Mouse (Mus musculus) left cerebral cortex, adult 11 months (tissue): Measurements from ENCODE around the gene Nav2.

Source experiments
- DNase-seq: peaks from one replicate; pipeline ENCODE4 v3.0.0; 2022; ENCODE audit warnings: low spot score

Nav2 gene

DNA sequence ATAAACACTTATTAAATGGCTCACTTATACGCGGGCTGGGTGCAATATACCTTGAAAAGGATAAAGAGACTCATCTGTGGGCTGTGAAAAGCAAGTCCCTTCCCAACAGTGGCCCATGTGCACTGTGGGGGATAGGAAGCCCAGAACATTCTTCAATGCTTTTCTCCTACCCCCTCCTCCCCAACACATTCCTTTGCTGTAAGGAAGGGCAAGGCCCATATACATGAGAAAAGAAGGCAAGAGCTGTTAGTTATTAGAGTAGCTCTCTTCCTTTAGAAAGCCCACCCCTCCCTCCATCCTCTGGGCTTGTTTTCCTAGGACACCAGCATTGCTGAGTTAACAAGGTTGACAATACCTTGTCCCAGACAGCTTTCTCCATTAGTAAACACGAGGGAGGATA is 540.1 kb downstream of the Nav2 start:
- no peak for DNase-seq

DNA sequence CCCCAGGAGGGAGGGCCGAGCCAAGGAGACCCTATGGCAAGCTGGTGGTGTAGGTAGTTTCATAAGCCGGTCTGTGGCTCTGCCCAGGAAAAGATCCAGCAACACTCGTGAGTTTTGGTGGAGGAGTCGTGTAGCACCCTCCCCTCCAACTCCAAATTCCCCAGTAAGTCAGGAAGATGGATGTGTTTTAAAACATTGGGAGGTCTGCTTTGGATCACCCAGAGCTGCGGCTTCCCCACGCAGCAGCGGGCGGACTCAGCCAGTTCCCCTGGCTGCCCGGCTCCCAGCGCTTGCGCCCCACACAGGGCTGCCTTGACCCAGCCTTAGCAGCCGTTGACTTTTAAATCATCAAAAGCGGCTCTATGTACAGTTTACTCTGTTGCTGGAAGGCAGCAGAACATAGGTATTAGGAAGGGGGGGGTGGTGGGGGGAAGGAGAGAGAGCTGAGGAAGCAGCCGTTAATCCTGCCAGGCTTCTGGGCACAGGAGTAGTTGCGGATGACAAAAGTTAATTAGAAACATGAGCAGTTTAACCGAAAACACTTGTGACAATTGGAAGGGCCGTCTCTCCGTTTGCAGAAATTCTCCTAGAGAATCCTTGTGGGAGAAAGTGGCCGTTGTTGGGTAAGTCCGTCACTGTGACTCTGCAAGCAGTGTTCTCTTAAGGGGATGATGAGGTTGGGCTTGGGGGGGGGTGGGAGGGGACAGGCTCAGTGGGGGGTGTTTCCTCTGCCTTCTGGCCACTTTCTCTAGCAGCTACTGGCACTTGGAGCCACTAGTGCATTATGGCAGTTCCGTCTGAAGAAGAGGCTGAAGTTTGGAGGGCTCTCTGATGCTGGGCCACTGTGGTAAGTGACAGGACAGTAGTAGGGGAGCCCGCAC is 542.0 kb downstream of the Nav2 start:
- no peak for DNase-seq

DNA sequence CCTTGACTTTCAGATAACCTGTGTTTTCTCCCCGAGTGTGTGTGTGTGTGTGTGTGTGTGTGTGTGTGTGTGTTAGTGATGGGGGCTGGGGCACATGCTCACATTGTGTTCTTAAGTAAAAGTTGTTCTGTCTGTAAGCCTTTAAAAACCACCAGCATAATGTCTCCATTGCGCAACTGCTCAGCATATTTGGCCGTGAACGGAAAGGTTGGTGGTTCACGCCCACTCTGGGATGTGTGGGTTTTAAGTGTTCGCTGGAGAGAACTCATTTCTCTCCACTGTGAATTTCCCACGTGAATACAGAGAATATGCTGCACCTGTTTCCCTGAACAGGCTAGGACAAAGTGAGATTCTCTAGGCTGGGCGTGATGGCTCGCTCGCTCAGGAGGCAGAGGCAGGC is 542.7 kb downstream of the Nav2 start:
- DNase-seq = no peak

DNA sequence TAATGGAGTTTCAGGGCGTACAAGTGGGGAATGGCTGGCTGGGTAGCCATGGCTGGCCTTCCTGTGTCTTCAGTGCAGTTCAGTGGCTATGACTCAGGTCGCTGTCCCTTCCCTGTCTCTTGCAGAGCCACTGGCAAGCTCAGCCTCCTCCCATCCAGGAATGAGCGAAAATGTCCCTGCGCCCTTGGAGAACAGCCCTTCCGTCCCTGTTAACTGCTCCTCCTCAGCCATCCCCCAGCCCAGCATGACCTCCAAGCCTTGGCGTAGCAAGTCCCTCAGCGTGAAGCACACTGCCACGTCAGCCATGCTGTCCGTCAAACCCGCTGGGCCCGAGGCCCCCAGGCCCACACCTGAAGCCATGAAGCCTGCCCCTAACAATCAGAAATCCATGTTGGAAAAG is 543.8 kb downstream of the Nav2 start:
- DNase-seq = no peak

DNA sequence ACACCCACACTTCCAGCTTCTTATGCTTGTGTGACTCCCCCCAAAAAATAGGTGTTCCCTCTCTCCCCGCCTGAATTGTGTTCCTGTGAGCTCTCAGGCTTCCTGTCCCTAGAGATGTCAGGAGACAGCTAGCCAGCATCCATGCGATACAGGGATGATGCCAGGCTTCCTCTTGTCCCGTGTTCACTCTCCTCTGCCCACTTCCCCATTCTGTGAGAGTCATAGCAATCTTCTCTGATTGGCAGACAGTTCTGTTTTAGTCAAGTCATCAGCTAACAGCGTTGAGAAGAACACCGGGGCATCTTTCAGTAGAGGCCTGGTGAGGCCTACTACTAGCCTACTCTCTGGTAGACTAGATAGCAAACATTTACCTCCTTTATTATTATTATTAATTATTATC is 546.1 kb downstream of the Nav2 start:
- DNase-seq = no peak

DNA sequence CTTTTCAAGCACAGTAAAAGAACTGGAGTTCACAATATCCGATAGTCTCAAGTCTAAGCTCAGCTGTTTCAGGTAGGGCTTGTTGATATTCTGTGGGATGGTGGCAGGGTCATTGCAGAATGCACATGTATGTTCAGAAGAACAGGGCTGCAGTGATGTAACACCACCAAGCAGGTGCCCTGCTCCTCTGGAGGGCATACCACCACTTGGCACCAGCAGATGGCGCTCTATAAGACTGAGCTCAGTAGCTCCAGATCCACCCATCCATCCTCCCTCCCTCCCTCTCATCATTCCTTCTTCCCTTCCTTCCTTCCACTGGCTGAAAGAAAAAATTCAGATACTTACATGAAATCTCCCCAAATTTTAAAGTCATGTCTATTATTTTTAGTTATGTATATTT is 547.6 kb downstream of the Nav2 start:
- no peak for DNase-seq

DNA sequence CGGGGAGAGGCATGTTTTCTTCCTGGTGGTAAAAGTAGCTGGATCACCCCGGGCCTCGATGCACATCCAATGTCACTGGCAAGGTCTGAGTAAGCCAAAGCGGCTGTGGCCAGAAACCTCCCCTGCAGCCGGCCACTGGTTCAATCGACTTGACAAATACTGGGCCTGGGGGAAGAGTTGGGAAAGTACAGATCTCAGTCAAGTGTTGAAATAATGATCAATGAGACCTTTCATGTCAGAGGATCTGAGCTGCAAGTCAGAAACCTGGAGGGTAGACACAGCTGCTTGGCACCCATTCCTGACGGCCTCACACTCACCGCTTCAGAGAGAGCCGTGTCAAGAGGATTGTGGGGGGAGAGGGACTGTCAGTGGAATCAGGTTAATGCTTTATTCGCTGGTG is 548.9 kb downstream of the Nav2 start:
- DNase-seq = no peak

DNA sequence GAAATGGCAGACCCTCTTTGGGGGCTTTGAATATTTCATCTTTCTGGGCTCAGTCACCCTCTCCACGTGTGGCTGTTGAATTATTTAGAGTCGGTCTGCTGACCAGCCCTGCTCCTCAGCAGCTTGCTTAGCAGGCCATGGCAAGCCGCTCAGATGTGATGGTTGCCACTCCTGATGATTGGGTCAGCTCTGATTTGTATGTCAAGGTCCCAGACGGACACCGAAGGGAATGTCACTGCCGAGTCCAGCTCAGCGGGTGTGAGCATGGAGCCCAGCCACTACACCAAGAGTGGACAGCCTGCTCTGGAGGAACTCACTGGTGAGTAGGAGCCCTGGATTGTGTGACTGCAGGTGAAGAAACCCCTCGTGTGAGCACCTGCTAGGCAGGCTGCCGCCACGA is 549.4 kb downstream of the Nav2 start:
- no peak for DNase-seq

DNA sequence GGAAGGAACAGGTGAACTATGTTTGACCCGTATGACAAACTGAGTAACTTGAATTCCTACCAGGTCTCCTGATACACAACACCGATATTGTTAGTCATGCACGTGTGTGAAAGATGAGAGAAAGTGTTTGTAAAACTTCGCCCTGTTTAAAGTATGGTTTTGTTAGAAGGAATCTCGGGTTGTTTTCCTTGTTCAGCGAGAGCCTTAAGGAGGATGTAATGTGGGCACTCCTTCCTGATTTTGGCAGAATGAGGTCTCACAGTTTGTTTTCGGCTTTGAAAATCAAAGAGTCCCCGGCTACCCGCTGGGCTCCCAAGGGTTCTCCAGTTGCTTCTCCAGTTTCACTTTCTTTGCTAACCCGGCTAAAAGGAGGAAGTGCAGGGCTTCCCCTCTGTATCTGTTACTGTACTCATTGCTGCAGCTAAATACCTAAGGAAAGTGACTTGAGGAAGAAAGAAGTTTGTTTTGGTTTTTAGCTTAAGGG is 553.9 kb downstream of the Nav2 start:
- DNase-seq = no peak

DNA sequence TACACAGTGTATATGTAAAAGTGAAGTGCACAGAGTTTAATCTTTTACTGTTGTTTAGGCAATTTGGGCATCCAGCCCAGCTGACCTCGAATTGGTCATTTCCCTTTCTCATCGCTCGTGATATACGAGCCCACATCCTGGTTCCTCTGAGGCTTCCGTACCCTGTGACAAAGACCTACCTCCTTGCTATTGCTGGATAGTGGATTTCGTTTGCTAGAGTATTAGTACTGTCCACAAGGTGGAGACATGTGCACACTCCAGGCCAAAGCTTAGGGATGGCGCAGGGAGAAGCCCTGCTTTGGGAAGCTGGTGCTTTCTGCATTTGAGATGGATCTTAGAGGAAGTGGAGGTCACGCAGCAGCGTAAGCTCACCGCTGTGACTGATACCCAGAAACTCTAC is 559.3 kb downstream of the Nav2 start:
- no peak for DNase-seq

DNA sequence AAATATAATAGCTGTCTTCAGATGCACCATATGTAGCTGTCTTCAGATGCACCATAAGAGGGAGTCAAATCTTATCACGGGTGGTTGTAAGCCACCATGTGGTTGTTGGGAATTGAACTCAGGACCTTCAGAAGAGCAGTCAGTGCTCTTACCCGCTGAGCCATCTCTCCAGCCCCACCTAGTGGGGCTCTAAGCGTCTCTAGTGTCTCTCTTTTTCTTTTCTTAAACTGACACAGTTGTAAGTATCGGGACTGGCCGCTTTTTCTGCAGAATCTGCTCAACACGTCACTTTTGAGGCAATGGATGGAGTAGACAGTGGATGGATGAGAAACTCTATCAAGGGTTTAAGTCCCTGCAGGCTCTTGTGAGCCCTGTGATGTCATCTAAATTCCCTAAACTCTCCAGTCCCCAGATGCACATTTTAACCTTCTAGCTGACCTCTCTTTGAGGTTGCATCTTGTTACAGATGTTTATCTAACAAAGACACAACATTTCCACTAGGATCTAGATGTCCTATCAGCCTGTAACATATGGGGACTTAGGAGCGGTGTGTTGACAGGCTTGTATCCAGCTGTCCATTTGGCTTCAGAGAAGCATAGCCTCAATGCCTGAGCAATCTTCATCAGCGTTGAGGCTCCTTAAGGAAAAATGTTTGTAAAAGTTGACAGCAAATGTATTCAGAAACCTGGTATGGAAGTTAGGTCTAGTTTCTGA is 560.1 kb downstream of the Nav2 start:
- no peak for DNase-seq

DNA sequence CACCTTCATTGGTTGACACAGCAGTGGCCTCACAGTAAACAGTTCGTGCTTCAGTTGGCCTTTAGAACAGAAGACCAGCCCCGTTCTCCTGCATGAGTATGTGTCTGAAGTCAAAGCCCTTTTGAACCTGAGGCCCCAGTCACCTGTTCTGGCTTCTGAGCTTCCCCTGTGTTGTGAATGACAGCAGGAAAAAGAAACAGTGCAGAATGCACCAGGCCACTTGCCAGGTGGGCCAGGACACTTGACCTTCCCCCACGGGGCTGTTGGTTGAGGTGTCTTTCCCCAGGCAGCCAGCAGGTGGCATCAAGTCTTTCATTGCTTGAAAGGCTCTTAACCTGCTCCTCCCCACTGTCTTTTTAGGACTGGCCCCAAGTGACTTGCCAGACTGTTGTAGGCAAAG is 562.8 kb downstream of the Nav2 start:
- DNase-seq = no peak

DNA sequence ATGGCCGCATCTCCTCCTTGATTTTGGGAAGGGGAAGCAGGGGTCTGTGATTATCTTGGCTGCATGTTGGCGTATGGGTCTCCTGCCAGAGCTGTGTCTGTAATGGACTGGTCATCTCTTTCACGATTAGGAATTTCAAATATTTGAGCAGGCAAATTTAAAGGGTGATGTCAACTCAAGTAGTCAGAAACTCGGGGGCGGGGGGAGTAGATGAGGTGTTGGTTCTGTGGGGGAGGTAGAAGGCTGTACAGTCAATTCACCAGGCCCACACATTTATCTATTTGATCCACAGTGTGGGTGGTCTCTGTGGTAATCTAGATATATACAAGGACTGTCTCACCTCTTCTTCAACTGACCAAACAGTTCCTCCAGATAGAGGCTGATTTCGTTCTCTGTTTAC is 566.8 kb downstream of the Nav2 start:
- no peak for DNase-seq

DNA sequence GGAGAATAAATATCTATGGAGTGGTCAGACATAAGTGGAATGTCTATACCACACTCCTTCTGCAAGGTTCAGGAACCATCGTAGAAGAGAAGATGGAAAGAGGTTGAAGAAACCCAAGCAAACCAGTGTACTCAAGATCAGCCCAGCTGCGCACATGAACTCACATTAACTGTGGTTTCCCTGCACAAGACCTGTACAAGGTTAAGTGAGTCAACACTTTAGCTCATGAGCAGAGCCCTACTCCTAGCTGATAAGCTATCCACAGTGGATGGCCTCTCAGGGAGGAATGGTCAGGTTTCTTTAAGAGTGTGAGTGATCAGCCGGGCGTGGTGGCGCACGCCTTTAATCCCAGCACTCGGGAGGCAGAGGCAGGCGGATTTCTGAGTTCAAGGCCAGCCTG is 567.6 kb downstream of the Nav2 start:
- no peak for DNase-seq

DNA sequence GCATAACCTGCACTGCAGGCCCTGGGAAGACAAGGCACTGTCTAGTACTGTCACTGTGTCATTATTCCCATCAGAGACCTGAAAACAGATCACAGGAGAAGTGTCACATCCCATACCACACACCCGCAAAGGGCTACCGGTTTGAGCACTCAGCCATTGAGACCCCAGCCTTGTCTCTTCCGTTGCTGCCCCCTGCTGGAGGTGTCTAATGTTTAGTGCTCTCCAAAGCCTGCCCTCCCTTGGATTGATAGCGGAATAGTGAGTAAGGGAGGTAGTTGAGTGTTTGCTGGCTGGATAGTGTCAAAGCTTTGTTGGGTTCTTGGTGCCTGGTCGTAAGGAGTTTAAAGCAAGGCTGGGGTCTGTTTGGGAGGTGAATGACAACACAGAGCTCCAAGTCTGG is 568.1 kb downstream of the Nav2 start:
- DNase-seq = no peak

DNA sequence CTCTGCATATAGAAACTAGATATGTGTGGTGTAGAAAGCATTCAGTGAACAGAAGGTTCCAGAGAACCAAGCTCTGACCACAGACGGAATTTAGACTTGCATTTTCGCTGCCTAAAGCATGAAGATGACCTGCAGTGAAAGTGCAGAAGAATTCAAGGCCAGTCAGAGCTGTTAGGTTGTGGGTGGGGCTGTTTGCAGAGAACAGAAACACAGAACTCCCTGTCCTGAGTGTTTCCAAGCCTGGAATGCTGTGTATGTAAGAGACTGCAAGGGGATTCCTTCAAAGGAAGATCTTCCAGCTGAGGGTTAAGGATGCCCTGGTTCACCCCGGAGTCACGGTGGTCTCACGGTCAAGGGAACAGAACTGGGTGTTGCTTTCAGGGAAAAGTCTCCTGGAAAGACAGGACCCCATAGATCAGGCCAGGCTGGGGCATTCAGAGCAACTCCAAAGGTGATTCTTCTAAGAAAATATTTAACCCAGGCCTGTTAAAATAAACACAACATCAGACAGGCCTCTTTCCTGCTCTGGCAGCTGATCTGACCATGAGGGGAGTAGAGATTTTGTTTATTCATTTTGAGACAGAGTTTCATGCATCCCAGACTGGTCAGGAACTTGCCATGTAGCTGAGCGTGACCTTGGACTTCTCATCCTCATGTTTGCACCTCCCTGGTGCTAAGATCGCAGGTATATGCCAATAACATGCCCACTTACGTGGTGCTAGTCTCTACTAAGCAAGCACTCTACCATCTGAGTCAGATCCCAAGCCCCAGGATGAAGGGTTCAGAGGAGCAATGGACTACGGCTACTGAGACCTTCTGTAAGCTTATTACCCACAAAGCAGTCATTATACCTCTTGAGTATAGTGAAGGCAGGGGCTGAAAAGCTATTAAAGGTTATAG is 568.8 kb downstream of the Nav2 start:
- DNase-seq = no peak

DNA sequence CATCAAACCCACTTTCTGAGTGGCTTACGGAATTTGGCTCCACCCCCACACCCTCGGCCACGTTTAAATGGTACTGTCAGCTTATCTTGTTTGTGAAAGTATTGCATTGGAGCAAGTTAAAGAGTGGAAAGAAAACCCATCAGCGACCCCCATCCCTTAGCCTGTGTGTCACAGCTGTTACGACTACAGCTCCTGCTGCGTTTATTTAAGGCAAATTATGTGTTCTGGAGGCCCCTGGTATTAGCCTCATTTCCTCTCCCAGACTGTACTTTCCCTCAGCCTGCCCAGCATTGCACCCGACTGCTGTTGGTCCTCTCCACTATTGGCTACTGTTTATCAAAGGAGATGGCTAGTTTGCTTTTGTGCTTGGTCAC is 569.4 kb downstream of the Nav2 start:
- DNase-seq = no peak

DNA sequence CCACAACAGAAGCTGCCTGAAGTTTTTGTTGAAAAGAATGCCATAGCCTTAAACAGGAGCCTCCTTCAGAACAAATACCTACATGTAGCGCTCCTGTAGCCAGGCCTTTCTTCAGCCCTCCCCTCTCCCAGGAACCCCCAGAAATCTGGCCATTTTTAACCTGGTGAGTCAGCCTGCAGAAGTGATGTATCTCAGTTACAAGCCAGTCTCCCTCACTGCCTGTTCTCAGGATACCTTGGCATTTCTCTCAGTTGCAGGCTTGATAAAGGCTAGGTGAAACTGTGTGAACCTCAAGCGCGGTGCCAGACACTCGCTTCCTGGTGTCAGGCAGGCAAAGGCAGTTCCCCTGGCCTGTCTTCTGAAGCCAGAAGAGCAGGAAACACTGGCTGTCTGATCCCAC is 570.4 kb downstream of the Nav2 start:
- no peak for DNase-seq

DNA sequence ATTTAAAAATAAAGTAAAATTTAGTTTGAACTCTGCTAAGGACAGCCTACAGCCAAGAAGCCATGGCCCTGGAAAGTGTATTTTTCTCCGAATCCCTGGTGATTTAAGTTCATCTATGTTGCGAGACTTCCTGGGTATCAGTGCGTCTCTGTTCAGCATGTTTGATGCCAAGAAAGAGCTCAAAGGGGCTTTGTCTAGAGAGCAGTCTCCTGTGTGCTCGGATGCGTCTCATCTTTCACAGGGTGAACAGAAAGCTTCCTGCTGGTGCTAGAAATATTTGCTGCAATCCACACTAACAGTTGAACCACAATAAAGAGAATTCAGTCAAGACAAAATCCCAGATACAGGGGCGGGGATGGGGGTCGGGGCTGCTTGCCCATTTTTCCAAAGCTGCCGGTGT is 572.4 kb downstream of the Nav2 start:
- DNase-seq = no peak

DNA sequence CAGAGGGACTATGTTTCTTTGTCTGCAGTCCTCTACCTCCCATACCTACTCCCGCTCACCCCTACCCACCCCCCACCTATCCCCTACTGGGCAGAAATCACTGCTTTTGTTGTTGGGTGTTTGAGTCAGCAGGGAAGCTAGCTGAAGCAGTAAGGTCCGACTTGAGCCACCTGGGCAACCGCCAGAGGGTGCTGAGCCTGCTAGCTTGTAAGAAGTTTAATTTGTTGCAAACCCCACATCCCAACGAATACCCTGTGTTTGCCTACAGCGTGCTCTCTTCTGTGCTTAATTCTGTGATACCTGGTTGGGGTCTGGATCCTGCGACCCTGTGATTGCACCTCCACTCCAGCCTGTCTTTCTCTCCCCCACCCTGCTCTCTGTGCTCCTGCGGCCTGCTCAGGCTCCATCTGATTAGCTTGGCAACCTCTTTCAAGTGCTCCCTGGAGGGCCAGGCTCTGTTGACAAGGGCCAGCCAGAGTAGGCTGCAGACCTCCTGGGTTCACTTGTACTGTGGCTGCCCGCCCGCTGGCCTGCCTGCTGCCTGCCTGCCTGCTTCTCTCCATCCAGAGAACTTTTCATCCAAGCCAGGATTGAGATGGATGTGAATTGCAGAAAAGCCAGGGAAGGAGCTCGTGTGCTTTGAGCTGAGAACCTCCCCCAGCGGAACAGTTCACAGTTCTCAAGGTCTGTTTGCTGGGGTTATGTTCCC is 575.7 kb downstream of the Nav2 start:
- no peak for DNase-seq

DNA sequence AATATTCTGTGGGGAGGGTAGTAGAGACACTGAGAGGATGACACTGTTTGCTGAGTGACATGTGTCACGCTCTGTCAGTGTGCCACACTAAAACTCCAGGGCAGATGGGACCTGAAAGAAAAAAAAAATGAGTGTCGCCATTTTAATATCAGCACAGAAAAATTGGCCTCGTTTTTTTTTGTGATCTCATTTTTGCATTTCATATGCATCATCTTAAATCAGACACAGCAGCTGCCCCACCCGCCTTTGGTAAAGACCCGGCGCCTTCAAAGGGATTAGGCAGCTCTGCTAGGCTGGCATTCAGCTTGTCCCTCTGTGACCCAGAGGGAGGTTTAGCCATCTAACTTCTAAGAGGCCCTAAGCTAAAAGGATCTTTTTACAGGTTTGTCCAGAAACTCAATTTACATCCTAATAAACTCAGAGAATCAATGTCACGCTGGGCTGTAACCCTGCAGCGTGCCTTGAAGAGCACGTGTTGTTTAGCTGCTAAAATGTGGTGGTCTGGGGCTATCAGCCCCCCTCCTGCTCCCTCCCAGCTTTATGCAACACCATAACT is 576.9 kb downstream of the Nav2 start:
- no peak for DNase-seq

DNA sequence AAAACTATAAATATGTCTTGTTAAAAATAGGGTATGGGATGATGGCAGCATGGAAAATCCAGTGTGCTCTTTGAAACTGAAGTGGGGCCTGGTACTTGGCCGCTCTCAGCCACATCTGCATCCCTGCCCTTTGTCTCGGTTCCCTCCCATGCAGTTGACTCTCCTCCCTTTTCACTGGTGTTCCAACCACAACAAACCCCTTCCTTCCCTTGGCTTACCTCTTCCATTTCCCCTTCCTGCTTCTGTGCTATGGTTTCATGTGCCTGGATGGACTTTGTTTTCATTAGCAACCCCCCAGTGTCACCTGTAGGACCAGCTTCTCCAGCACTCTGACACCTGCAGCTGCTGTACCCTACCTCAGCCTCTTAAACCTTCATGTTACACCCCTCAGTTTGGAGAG is 578.8 kb downstream of the Nav2 start:
- DNase-seq = no peak
